Mouse (Mus musculus) erythroblast, adult 5-6 weeks (primary cell): ENCODE results near the gene Myom3. TPM values are rescaled to one million over a fixed set of nuclear protein-coding genes. Genes with fewer than 3 reads are reported as not detected.
A peak's percentile ranks its signal among the peaks of the same experiment; 100 is the strongest.

Experiments
- ATAC-seq: replicated peaks from 2 replicates; pipeline ENCODE4 v1.8.0; 2016; ENCODE audit warnings: moderate number of reproducible peaks, mild to moderate bottlenecking, moderate TSS enrichment, inconsistent platforms; ENCODE audit not compliant: poor library complexity, low FRiP score, severe bottlenecking
- total RNA-seq, 2 experiments: library from RNA; stranded (forward) in 1 of 2; stranded (reverse) in 1 of 2; fragments of 150-400 nt in 1 of 2; fragments of 200-764, 138-1000 nt in 1 of 2; gene quantifications; 2 replicates each; pipeline versions ENCODE4 v1.2.3 to v1.2.4; 2015 to 2017; ENCODE audit warnings: low replicate concordance in 2 of 2

Myom3 gene
- total RNA-seq, 2 experiments from 2014 or later, result 0.51 TPM; not detected in 1

GRCm38 (mm10) chr4:135797931-135798330 is 38.4 kb downstream of the Myom3 start:
- no peak for ATAC-seq

DNA sequence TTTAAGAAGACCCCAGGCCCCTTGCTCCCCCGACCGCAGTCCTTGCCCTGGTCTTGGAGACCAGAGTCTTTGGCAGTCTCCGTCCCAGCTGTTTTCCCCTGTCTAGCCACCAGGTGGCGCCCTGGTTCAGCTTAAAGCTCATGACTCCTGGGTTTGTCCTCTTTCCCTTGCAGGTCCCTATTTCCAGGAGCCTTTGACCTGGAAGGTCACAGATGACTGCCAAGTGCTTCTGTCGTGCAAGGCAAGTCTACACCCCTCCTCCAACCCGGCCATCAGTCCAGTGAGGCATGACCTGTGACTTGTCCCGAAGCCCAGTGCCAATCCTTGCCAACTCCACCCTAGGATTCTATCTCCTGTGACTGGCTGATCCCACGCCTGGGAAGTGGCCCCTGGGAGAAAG is 42.0 kb downstream of the Myom3 start:
- peak; percentile 76 for ATAC-seq

DNA sequence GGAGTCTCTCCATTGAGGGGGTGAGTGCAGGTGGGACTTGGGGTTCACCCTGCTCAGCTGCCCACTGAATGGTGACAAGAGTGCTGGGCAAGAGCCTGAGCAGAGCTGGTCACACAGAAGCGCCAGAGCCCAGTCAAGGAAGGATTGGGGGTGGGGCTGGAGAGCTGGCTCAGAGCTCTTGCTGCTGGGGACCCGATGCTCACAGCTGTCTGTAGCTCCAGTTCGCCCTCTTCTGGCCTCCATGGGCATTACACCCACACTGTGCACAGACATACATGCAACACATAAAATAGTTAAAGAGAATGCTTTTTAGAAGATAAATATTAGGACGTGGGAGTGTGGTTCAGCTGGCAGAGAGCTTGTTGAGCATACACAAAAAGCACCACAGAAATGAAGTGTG is 43.8 kb downstream of the Myom3 start:
- 0 out of 2 replicates have a peak, but pooled peaks have one; percentile 31 for ATAC-seq

- ATAC-seq, result no peak
Measured at GRCm38 (mm10) chr4:135804169-135804568, 44.7 kb downstream of the Myom3 start.

GRCm38 (mm10) chr4:135814896-135815295 is 55.4 kb downstream of the Myom3 start:
- no peak for ATAC-seq

GRCm38 (mm10) chr4:135816905-135817622 is 57.5 kb downstream of the Myom3 start:
- ATAC-seq, result peak; percentile 67; the same call in 1 of the 2 replicates

DNA sequence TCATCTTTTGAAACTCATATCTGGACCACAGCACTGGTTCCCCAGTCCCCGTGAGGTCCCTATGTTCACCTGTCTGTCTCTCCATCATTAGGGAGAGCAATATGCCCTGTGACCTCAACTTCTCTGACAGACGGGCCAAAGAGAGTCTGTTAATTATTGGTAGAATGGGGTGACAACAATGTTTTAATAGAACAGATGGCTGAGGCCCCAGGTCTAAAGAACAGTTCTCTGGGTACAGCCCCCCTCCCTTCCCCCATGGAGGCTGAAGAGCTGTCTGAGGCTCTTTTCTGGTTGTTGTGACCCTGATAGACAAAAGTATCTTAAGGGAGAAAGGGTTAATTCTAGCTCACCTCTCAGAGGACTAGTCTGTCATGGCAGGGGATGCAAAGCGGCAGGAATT is 58.9 kb downstream of the Myom3 start:
- no peak for ATAC-seq

DNA sequence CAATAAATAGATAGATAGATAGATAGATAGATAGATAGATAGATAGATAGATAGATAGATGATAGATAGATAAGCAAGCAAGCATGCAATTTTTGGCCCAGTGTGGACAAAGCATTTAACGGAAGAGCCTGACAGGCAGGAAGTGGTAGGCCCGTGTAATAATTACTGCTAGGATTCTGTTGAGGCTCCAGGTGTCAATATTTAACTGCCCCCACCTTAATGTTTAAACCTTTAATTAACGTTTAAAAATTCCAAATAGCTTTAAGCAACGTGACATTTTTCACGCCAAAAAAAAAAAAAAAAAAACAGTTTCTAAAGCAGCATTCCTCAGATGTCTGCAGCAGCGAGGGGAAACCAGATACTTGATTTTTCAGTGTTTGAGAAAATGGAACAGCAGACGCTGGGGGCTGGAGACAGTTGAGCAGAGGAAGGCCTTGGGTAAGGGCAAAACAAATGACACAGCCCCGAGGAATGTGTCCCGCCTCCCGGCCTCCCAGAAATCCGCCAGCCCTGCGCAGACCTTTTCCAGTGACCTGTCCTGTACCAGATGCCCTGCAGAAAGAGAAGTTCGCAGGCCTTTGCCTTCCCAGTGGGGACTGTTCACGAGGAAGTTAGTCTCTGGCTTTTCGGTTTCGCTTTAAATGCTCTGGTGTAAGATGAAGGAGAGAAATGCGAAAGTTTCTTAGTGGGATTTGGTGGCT is 60.5 kb downstream of the Myom3 start:
- ATAC-seq, result no peak

GRCm38 (mm10) chr4:135821772-135822171 is 62.3 kb downstream of the Myom3 start:
- no peak for ATAC-seq

DNA sequence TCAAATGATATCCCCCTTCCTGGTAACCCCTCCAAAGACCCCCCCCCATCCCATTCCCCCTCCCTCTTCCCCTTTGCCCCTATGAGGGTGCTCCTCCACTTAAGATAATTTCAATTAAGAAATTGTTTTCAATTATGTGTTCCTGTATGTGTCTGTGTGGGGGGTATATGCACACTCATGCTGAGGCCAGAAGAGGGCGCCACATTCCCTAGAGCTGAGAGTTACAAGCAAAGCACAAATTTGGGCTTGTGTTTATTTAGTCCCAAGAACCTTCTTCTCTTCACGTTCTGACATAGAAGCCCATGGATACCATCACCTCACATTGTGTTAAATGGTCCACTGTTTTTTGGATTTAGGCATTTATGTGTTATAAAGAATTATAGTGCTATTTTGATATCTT is 63.8 kb downstream of the Myom3 start:
- peak; percentile 65; the same call in 1 of the 2 replicates for ATAC-seq

GRCm38 (mm10) chr4:135824254-135824653 is 64.7 kb downstream of the Myom3 start:
- no peak for ATAC-seq

GRCm38 (mm10) chr4:135828491-135828890 is 69.0 kb downstream of the Myom3 start:
- no peak for ATAC-seq

DNA sequence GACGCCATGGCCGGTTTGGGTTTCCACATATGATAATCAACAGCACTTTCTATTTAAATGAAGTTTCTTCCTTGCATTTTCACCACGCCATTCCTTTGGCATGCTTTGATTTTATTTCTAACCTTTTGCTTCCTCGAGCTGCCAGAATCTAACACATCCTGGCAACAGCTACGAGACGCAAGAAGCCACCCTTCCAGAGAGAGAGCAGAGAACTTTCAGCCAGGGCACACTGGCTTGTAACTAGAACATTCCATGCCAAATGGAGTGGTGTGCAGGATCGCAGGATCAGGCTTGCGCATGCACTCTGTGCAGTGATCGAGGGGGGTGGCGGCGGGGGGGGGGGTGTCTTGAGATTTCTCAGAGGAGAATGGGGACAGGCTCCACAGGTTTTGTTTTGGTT is 72.6 kb downstream of the Myom3 start:
- ATAC-seq, result no peak

- ATAC-seq, result no peak
Measured at GRCm38 (mm10) chr4:135833301-135834123, 74.0 kb downstream of the Myom3 start.

- ATAC-seq, result peak; percentile 44; the same call in 1 of the 2 replicates
Measured at GRCm38 (mm10) chr4:135834124-135834717, 74.7 kb downstream of the Myom3 start.

DNA sequence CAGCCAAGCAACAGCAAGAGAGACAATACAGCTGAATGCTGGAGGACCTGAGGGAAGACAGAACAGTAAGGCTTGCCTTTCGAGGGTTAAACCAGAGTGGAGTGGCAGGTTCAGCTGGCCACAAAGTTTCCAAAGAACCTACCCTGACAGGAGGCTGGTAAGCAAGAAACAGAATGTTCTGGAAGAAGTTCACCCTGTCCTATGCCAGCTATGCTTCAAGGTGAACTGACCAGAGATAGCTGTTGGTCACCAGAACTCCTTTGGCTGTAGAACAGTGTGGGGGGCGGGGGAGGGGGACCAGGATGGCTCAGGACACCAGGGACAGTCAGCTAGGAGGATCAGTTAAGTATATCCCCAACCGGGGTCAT is 79.4 kb downstream of the Myom3 start:
- no peak for ATAC-seq

- no peak for ATAC-seq
Measured at GRCm38 (mm10) chr4:135839293-135840011, 79.9 kb downstream of the Myom3 start.

- no peak for ATAC-seq
Measured at GRCm38 (mm10) chr4:135844400-135844799, 84.9 kb downstream of the Myom3 start.

DNA sequence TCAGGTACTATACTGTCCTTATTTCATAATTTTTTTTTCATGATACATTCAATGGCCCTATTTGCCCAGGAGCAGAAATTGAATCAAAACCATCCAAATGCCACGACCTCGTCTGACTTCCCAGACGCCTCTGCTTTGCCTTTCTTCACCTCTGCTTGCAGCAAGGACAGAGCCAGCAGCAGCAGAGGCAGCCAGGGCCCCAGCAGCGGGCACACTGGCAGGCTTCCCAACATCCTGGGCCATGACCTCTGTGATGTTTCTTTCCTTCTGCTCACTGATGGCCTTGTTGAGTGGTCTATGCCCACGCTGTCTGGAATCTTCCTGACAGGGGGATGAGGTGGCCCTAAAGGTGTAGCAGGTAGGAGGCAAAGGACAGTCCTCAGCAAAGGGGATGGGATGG is 88.1 kb downstream of the Myom3 start:
- ATAC-seq, result no peak
